Mouse (Mus musculus): Measurements from ENCODE around the gene Sh2b3. TPM values are rescaled to one million over a fixed set of nuclear protein-coding genes. Genes with fewer than 3 reads are reported as not detected.

Sh2b3 gene
- total RNA-seq, 2 experiments from 2014 or later: 23.8 to 28.1 TPM

- intact Hi-C loops (cut with DNase I): no loop called here
- no peak for DNase-seq
Measured at GRCm38 (mm10) chr5:121810331-121811151, 26.9 kb downstream of the Sh2b3 start.

- peak in 1 of 2 experiments; percentile 58 for DNase-seq
- intact Hi-C loops (cut with DNase I): loop anchor here (5.0 kb wide), 1 partner anchor 33 kb away; no protein-coding TSS in a partner anchor
Measured at GRCm38 (mm10) chr5:121809667-121810224, 27.7 kb downstream of the Sh2b3 start.

- intact Hi-C loops (cut with DNase I): loop anchor here (5.0 kb wide), 1 partner anchor 34 kb away; no protein-coding TSS in a partner anchor
- DNase-seq: no peak
Measured at GRCm38 (mm10) chr5:121808202-121808601, 29.2 kb downstream of the Sh2b3 start.

- no peak for DNase-seq
Measured at GRCm38 (mm10) chr5:121807186-121807585, 30.3 kb downstream of the Sh2b3 start.

GRCm38 (mm10) chr5:121798447-121798846 is 39.0 kb downstream of the Sh2b3 start:
- intact Hi-C loops (cut with DNase I): no loop called here
- no peak for DNase-seq

More at GRCm38 (mm10) chr5:121807186-121807585, 30.3 kb downstream of the Sh2b3 start:
- intact Hi-C loops (cut with DNase I): loop anchor here (5.0 kb wide), 1 partner anchor 35 kb away; no protein-coding TSS in a partner anchor

- DNase-seq: no peak
- intact Hi-C loops (cut with DNase I): no loop called here
Measured at GRCm38 (mm10) chr5:121795800-121796199, 41.6 kb downstream of the Sh2b3 start.

- no peak for DNase-seq
- intact Hi-C loops (cut with DNase I): no loop called here
Measured at GRCm38 (mm10) chr5:121791026-121791425, 46.4 kb downstream of the Sh2b3 start.

GRCm38 (mm10) chr5:121783862-121784500 is 53.5 kb downstream of the Sh2b3 start:
- intact Hi-C loops (cut with DNase I): no loop called here
- DNase-seq: peak; percentile 20 to 22

- intact Hi-C loops (cut with DNase I): no loop called here
- no peak for DNase-seq
Measured at GRCm38 (mm10) chr5:121782467-121782866, 55.0 kb downstream of the Sh2b3 start.

- intact Hi-C loops (cut with DNase I): no loop called here
- DNase-seq: no peak
Measured at GRCm38 (mm10) chr5:121780180-121780579, 57.3 kb downstream of the Sh2b3 start.

- intact Hi-C loops (cut with DNase I): no loop called here
- no peak for DNase-seq
Measured at GRCm38 (mm10) chr5:121778485-121779119, 58.8 kb downstream of the Sh2b3 start.

GRCm38 (mm10) chr5:121771611-121772010 is 65.8 kb downstream of the Sh2b3 start:
- intact Hi-C loops (cut with DNase I): no loop called here

GRCm38 (mm10) chr5:121769827-121770226 is 67.6 kb downstream of the Sh2b3 start:
- intact Hi-C loops (cut with DNase I): no loop called here
- peak; percentile 29 to 43 for DNase-seq

More at GRCm38 (mm10) chr5:121771611-121772010, 65.8 kb downstream of the Sh2b3 start:
- DNase-seq: no peak

GRCm38 (mm10) chr5:121767564-121767963 is 69.9 kb downstream of the Sh2b3 start:
- DNase-seq: no peak
- intact Hi-C loops (cut with DNase I): no loop called here

GRCm38 (mm10) chr5:121766038-121766773 is 71.2 kb downstream of the Sh2b3 start:
- intact Hi-C loops (cut with DNase I): no loop called here
- DNase-seq: no peak

Small RNA genes within 50 kb of the gene (microRNA-seq; reads per million reads assigned to microRNA genes)
- gene Mir7031 (ENCODE audit: borderline number of aligned reads in 2 of 2): 3.6 to 4.0 reads per million in 2 experiments

Other genes starting within 250 kb of the Sh2b3 start
- gene Aldh2, start 243.8 kb downstream of the Sh2b3 start, total RNA-seq (2021): 100 to 1,000 TPM; 263 to 319 TPM
- 10 to 100 TPM; 64.8 to 73.6 TPM for gene Acad12, start 218.7 kb downstream of the Sh2b3 start, total RNA-seq (2021)
- 10 to 100 TPM; 19.8 to 23.8 TPM for gene Acad10, start 177.1 kb downstream of the Sh2b3 start, total RNA-seq (2021)
- 10 to 100 TPM; 29.8 to 31.9 TPM for gene Brap, start 177.1 kb downstream of the Sh2b3 start, total RNA-seq (2021)
- gene Atxn2, start 126.3 kb downstream of the Sh2b3 start, total RNA-seq (2021): 100 to 1,000 TPM; 138 to 149 TPM
- gene Pheta1, start 11.3 kb upstream of the Sh2b3 start, total RNA-seq (2021): 10 to 100 TPM; 11.6 to 12.6 TPM
- 10 to 100 TPM; 21.6 to 26.8 TPM for gene Cux2, start 212.5 kb upstream of the Sh2b3 start, total RNA-seq (2021)

All from heart, postnatal 36 days (tissue).